Mouse (Mus musculus) thymus, postnatal 36 days (tissue): ENCODE measurements at regions not wholly inside any gene's neighbourhood (a gene's known extent, or its start where the extent isn't known, plus 50 kb on each side); places are given as distances from the start of the nearest gene placed in this dataset.

ENCODE experiments used
- DNase-seq, 2 experiments: peaks; one replicate each; pipeline ENCODE4 v3.0.0; 2022; ENCODE audit warnings: mixed read lengths in 2 of 2

DNA sequence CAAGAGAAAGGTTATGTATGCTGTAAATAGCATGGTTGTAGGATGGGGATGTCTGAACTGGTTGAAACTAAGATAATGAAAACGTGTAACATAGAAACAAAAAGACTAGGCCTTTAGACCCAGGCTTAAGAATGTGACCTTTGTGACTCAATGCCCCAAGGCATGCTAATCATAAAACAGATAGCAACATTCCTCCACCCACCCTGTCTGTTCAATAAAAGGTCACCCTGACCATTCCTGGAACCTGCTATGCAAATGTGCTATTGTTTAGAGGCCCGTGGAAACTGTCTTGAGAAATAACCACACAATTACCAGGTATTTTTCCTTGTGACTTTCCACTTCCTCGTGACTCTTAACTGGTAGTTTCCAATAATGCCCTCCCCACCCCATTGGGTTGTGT, 288.3 kb upstream of the Alcam start:
- DNase-seq, result no peak

DNA sequence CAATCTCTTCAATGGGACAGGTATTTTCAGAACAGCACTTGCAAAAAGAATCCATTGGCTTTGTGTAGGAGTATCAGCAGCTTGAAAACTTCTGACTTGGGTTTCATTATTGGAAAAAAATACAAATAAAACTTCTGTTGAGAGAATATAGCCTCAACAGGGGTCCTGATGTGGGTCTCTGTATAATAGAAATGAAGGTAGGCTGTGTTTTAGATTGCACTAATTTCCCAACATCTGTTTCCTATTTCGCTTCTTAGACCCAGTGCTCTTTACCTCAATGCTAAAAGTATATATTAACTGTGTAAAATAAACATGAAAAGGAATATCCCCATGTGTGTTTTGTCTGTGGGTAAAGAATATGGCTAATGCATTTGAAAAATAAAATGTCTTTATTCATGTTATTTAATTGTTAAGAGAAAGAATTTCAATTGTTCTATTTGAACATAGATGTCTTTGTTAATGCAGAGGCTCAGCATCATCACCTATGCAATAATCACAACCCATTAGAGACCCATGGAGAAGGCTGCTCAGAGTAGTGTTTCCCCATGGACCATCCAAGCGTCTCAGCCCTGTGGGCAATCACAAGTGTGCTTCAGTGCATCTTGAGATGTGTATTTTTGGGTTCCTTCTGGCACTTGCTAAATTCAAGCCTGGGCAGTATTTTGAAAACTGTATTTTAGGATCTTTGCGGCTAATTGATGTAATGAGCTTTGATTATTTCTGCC, 272.4 kb upstream of the Alcam start:
- DNase-seq, result no peak

DNA sequence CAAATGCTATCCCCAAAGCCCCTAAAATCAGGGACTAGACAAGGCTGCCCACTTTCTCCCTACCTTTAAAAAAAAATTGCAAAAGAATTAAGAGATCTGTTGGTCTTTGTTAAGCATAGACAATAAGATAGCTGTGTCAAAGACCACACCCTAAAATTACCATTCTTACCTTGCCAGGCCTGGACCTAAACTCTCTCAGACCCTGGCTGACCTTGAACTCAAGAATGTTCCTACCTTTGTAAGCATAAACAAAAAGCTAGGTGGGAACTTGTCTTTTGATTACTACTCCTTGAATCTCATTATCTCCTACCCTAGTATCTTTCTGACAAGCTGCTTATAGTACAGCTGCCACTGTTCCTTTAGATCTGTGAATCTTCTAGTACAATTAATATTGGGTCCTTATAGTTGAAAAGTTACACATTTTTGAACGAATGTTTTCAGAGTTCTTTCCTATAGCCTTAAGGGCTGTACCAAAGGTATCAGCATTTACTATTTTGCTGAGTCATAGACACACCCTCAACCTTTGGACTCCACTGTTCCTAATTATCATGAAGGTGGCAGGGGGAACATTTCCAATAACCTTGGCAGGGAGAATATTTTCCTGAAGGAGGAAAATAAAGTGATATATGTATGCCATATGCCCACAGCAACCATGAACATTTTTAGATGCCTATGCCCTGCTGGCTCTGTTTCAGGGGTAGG, 264.5 kb upstream of the Alcam start:
- no peak for DNase-seq

DNA sequence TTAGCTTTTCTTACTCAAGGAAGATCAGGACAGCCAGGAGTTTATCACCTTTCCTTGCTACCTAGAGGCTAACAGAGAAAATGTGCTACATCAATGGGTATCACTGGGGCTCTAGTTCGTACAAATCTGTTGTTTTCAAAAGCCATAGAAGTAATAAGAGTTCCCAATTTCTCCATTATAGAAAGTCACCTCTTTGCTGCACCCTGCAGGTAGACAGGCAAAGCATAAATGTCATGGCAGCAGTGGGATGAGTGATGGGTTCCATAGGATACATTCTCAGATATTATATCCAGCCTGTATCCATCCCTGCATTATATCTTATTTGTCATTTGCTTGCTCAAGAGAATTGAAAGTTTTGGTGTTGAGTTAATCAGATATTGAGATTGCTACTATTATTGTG, 236.4 kb upstream of the Alcam start:
- DNase-seq, result no peak

DNA sequence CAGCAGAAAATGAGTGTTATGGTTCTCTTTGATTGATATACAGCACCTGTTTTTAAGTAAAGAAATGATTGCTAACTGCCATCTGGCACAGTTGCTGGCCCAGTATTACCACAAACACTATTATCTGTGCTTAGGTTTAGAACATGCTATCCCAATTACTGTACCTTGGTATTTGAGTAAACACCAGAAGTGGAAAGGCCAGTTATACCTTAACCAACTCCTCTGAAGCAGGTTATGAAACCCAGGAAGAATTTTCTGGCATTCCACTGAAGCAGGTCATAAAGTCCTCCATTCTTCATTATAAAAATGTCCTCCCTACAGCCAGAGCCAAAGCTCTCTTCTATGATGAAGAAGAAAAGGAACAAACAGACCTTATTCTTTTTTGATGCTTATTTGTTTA, 201.0 kb upstream of the Alcam start:
- no peak for DNase-seq
